Mouse (Mus musculus) megakaryocyte, embryonic 14.5 days (primary cell): ENCODE data around the gene Rabep2.

Experiments
- FLI1 ChIP-seq: IDR thresholded peaks from 2 replicates; pipeline ENCODE4 v1.6.1; 2012; ENCODE audit warnings: low read length, inconsistent platforms, mixed read lengths
- GATA1 ChIP-seq: IDR thresholded peaks from 3 replicates; pipeline ENCODE4 v1.6.1; 2012; ENCODE audit warnings: mixed read lengths, low read length, inconsistent platforms, borderline replicate concordance

DNA sequence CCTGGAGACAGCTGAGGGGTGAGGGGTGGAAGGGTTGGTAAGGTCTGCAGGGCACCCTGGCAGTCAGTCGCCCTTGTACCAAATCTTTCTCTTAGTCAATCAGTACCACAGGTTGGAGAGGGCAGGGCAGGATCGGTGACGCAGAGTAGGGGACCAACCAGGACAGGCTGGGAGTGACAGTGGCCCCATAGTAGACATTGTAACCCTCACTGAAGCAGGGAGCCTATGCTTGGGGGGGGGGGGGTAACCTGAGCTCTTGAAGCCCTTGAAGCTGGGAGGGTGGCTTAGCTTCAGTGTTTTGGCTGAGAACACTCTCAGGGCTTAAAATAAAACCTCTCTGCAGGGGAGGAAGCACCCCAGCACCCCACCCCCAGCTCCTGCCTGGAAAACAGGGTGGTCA lies 33.1 kb downstream of the Rabep2 start:
- TF ChIP-seq GATA1 = no peak
- no peak for TF ChIP-seq FLI1
